Comparison of ENCODE assay signal across 7 mouse cellular contexts in the genomic region with DNA sequence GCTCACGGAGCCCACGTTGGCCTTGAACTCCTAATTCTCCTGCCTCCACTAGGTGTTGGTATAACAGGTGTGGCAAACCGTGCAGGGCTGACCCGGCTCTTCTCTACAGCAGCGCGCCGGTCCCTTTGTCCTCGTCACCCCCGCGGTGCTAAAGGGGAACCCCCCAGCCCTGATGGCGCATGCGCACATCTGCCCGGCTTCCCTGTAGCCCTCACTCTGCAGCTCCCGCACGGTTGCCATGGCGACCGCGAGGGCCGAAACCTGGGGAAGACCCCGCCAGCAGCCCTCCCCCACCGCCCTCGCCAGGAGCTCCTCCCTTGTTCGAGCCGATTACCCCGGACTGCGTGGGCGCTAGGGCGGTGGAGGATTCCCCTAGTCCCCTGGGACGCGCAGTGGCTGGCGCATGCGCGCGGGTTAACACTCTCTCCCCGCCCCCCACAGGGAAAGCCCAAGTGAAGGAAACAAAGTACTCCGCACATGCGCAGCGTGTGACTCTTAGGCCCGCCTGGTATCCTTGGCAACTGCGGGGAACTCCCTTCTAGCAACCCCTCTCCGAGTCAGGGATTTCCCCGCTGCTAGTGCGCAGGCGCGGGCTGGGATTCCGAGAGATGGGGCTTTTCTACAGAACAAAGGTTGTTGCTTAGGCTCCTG. TPM values are rescaled to one million over a fixed set of nuclear protein-coding genes. Genes with fewer than 3 reads are reported as not detected.
DNase-seq lines count a peak whose midpoint lies in the region; ATAC-seq and TF ChIP-seq lines count a peak whose summit lies in the region.

No protein-coding gene starts in this region.

- peak overlapping the region; percentile 45 for H3K4me3 ChIP-seq in embryonic facial prominence, embryonic 12.5 days
- peak overlapping the region; percentile 55 for H3K4me3 ChIP-seq in kidney, adult 2 months (ENCODE audit: insufficient read depth, low read depth, low read length)
- peak overlapping the region; percentile 55 for H3K4me3 ChIP-seq in limb, embryonic 12.5 days (replicated peaks)
- peak overlapping the region; percentile 56 for H3K4me3 ChIP-seq in midbrain, embryonic 15.5 days
- H3K4me3 ChIP-seq in spleen, adult 2 months (ENCODE audit: extremely low read depth, insufficient read depth, insufficient read length), result peak overlapping the region; percentile 54; the same call in 1 of the 2 replicates

- no peak for TF ChIP-seq CTCF in kidney, adult 2 months (conservative IDR thresholded peaks at IDR 0.05; ENCODE audit: insufficient read depth, insufficient read length, low read depth, low read length)
- TF ChIP-seq CTCF in spleen, adult 2 months (IDR thresholded peaks at IDR 0.05; ENCODE audit: extremely low read depth, insufficient read depth, insufficient read length, insufficient replicate concordance), result no peak

- H3K9ac ChIP-seq in embryonic facial prominence, embryonic 12.5 days, result peak overlapping the region; percentile 60
- H3K9ac ChIP-seq in limb, embryonic 12.5 days (replicated peaks), result peak overlapping the region; percentile 71
- H3K9ac ChIP-seq in midbrain, embryonic 15.5 days, result peak overlapping the region; percentile 65

- H3K9me3 ChIP-seq in embryonic facial prominence, embryonic 12.5 days, result no peaks in the 10 kb centered on the region
- H3K9me3 ChIP-seq in limb, embryonic 12.5 days, result no peaks in the 10 kb centered on the region
- no peaks in the 10 kb centered on the region for H3K9me3 ChIP-seq in midbrain, embryonic 15.5 days

- H3K4me1 ChIP-seq in embryonic facial prominence, embryonic 12.5 days, result peaks cover 54% of the 10 kb centered on the region
- peaks cover 10% of the 10 kb centered on the region for H3K4me1 ChIP-seq in kidney, adult 2 months (ENCODE audit: control insufficient read depth, insufficient read depth, low read length)
- peaks cover 57% of the 10 kb centered on the region for H3K4me1 ChIP-seq in limb, embryonic 12.5 days (replicated peaks)
- peaks cover 75% of the 10 kb centered on the region for H3K4me1 ChIP-seq in midbrain, embryonic 15.5 days
- H3K4me1 ChIP-seq in spleen, adult 2 months (ENCODE audit: control insufficient read depth, insufficient read depth, insufficient read length), result peaks cover 38% of the 10 kb centered on the region

- H3K27me3 ChIP-seq in embryonic facial prominence, embryonic 12.5 days, result peaks cover 22% of the 10 kb centered on the region
- peaks cover 3% of the 10 kb centered on the region; the same call in 1 of the 2 replicates for H3K27me3 ChIP-seq in kidney, adult 2 months (replicated peaks; ENCODE audit: control insufficient read depth, insufficient read depth, low read length)
- H3K27me3 ChIP-seq in limb, embryonic 12.5 days, result peaks cover 34% of the 10 kb centered on the region
- no peaks in the 10 kb centered on the region for H3K27me3 ChIP-seq in midbrain, embryonic 15.5 days (replicated peaks)
- H3K27me3 ChIP-seq in spleen, adult 2 months (ENCODE audit: control insufficient read depth, insufficient read depth, low read length), result peaks cover 17% of the 10 kb centered on the region

- H3K36me3 ChIP-seq in embryonic facial prominence, embryonic 12.5 days, result 0 out of 2 replicates have a peak, but pooled peaks cover 6% of the 10 kb centered on the region
- no peaks in the 10 kb centered on the region for H3K36me3 ChIP-seq in kidney, adult 2 months (ENCODE audit: control insufficient read depth, insufficient read depth, low read length)
- H3K36me3 ChIP-seq in limb, embryonic 12.5 days, result peaks cover 10% of the 10 kb centered on the region; the same call in 1 of the 2 replicates
- no peaks in the 10 kb centered on the region for H3K36me3 ChIP-seq in midbrain, embryonic 15.5 days (replicated peaks)
- H3K36me3 ChIP-seq in spleen, adult 2 months (ENCODE audit: control insufficient read depth, insufficient read depth, low read length), result no peaks in the 10 kb centered on the region

- ATAC-seq in embryonic facial prominence, embryonic 12.5 days (ENCODE audit: insufficient number of reproducible peaks, insufficient read depth, low FRiP score, low TSS enrichment), result peak; percentile 83
- peak; percentile 80 for ATAC-seq in limb, embryonic 12.5 days (ENCODE audit: insufficient number of reproducible peaks, insufficient read depth, low FRiP score, low TSS enrichment, low read depth)
- peak; percentile 84 for ATAC-seq in midbrain, embryonic 15.5 days (replicated peaks)

- under 1% methylated on average over 46 of the region's 46 CpGs for WGBS in embryonic facial prominence, embryonic 12.5 days
- under 1% methylated on average over 46 of the region's 46 CpGs for WGBS in kidney, adult 2 months
- WGBS in limb, embryonic 12.5 days, result under 1% methylated on average over 45 of the region's 46 CpGs
- under 1% methylated on average over 46 of the region's 46 CpGs for WGBS in midbrain, embryonic 15.5 days
- under 1% methylated on average over 46 of the region's 46 CpGs for WGBS in spleen, adult 2 months

- DNase-seq in adrenal gland, postnatal 25 days, result peak; percentile 98
- DNase-seq in heart, adult 18-20 months, result peak; percentile 99 to 100
- DNase-seq in kidney, adult 2 months, result peak; percentile 100
- DNase-seq in spleen, adult 2 months (ENCODE audit: low read depth in 1 of 2, low spot score in 2 of 2), result peak; percentile 100

- peak overlapping the region; percentile 92 for H3K4me2 ChIP-seq in embryonic facial prominence, embryonic 12.5 days (replicated peaks)
- peak overlapping the region; percentile 96 for H3K4me2 ChIP-seq in limb, embryonic 12.5 days
- peak overlapping the region; percentile 95 for H3K4me2 ChIP-seq in midbrain, embryonic 15.5 days

- H3K27ac ChIP-seq in embryonic facial prominence, embryonic 12.5 days, result peak overlapping the region; percentile 90
- peak overlapping the region; percentile 5; the same call in 1 of the 2 replicates for H3K27ac ChIP-seq in kidney, adult 2 months (ENCODE audit: insufficient read depth, low read depth, low read length)
- H3K27ac ChIP-seq in limb, embryonic 12.5 days, result peak overlapping the region; percentile 90
- H3K27ac ChIP-seq in midbrain, embryonic 15.5 days, result peak overlapping the region; percentile 95
- no peak overlapping the region for H3K27ac ChIP-seq in spleen, adult 2 months (ENCODE audit: insufficient read depth, low read length)

- TF ChIP-seq POLR2A in kidney, adult 2 months (IDR thresholded peaks at IDR 0.05; ENCODE audit: low read depth, low read length), result no peak
- TF ChIP-seq POLR2A in spleen, adult 2 months (IDR thresholded peaks at IDR 0.05; ENCODE audit: low read depth, low read length), result no peak

RNA-seq across cellular contexts. Expression of a gene that starts 2.4 kb away (rescaled TPM):
- 2.2 and 3.3 TPM in 2 replicates for total RNA-seq in adrenal gland, postnatal 25 days (2021)
- 6.7 and 7.0 TPM in 2 replicates for polyA plus RNA-seq in embryonic facial prominence, embryonic 12.5 days (2016; fragmentation: Nextera tagmentation; extraction: Ambion mirVana)
- 10 to 100 TPM; 13.7 to 14.4 TPM for total RNA-seq in heart, adult 18-20 months (2021)
- polyA plus RNA-seq in kidney, adult 2 months (2012; rRNA removed), result 9.4 and 11.0 TPM in 2 replicates
- polyA plus RNA-seq in limb, embryonic 12.5 days (2016; fragmentation: Nextera tagmentation; extraction: Ambion mirVana), result 4.3 and 6.0 TPM in 2 replicates
- polyA plus RNA-seq in midbrain, embryonic 15.5 days (2015; fragmentation: Nextera tagmentation; extraction: Ambion mirVana), result 19.0 and 20.6 TPM in 2 replicates
- 0.65 and 1.1 TPM in 2 replicates for polyA plus RNA-seq in spleen, adult 2 months (2012; rRNA removed)

RNA-seq across cellular contexts. Expression of a gene that starts 8.3 kb away (rescaled TPM):
- total RNA-seq in adrenal gland, postnatal 25 days (2021), result 54.6 and 57.5 TPM in 2 replicates
- polyA plus RNA-seq in embryonic facial prominence, embryonic 12.5 days (2016; fragmentation: Nextera tagmentation; extraction: Ambion mirVana), result 123 and 126 TPM in 2 replicates
- 10 to 100 TPM; 42.4 to 46.2 TPM for total RNA-seq in heart, adult 18-20 months (2021)
- polyA plus RNA-seq in kidney, adult 2 months (2012; rRNA removed), result 48.9 and 49.2 TPM in 2 replicates
- polyA plus RNA-seq in limb, embryonic 12.5 days (2016; fragmentation: Nextera tagmentation; extraction: Ambion mirVana), result 119 and 127 TPM in 2 replicates
- 173 and 180 TPM in 2 replicates for polyA plus RNA-seq in midbrain, embryonic 15.5 days (2015; fragmentation: Nextera tagmentation; extraction: Ambion mirVana)
- polyA plus RNA-seq in spleen, adult 2 months (2012; rRNA removed), result 26.5 and 34.9 TPM in 2 replicates

RNA-seq across cellular contexts. Expression of a gene that starts 26.0 kb away (rescaled TPM):
- total RNA-seq in adrenal gland, postnatal 25 days (2021), result 10.6 and 14.4 TPM in 2 replicates
- 6.9 and 7.5 TPM in 2 replicates for polyA plus RNA-seq in embryonic facial prominence, embryonic 12.5 days (2016; fragmentation: Nextera tagmentation; extraction: Ambion mirVana)
- 10 to 100 TPM; 14.8 to 29.0 TPM for total RNA-seq in heart, adult 18-20 months (2021)
- 19.8 and 26.2 TPM in 2 replicates for polyA plus RNA-seq in kidney, adult 2 months (2012; rRNA removed)
- 5.3 and 6.4 TPM in 2 replicates for polyA plus RNA-seq in limb, embryonic 12.5 days (2016; fragmentation: Nextera tagmentation; extraction: Ambion mirVana)
- 8.1 and 8.6 TPM in 2 replicates for polyA plus RNA-seq in midbrain, embryonic 15.5 days (2015; fragmentation: Nextera tagmentation; extraction: Ambion mirVana)
- polyA plus RNA-seq in spleen, adult 2 months (2012; rRNA removed), result 73.8 and 74.1 TPM in 2 replicates

RNA-seq across cellular contexts. Expression of a gene that starts 27.1 kb away (rescaled TPM):
- 0.09 TPM in 1 of 2 replicates, not detected in the other for total RNA-seq in adrenal gland, postnatal 25 days (2021)
- 0.19 and 0.20 TPM in 2 replicates for polyA plus RNA-seq in embryonic facial prominence, embryonic 12.5 days (2016; fragmentation: Nextera tagmentation; extraction: Ambion mirVana)
- total RNA-seq in heart, adult 18-20 months (2021), result not detected
- polyA plus RNA-seq in kidney, adult 2 months (2012; rRNA removed), result 0.19 and 0.31 TPM in 2 replicates
- 0.15 and 0.29 TPM in 2 replicates for polyA plus RNA-seq in limb, embryonic 12.5 days (2016; fragmentation: Nextera tagmentation; extraction: Ambion mirVana)
- polyA plus RNA-seq in midbrain, embryonic 15.5 days (2015; fragmentation: Nextera tagmentation; extraction: Ambion mirVana), result 1.9 and 2.0 TPM in 2 replicates
- polyA plus RNA-seq in spleen, adult 2 months (2012; rRNA removed), result 1.0 and 1.1 TPM in 2 replicates

RNA-seq across cellular contexts. Expression of a gene that starts 31.7 kb away (rescaled TPM):
- total RNA-seq in adrenal gland, postnatal 25 days (2021), result 1,315 and 1,410 TPM in 2 replicates
- polyA plus RNA-seq in embryonic facial prominence, embryonic 12.5 days (2016; fragmentation: Nextera tagmentation; extraction: Ambion mirVana), result 3,568 and 3,610 TPM in 2 replicates
- total RNA-seq in heart, adult 18-20 months (2021), result 1,000 to 10,000 TPM; 1,029 to 1,075 TPM
- polyA plus RNA-seq in kidney, adult 2 months (2012; rRNA removed), result 3,589 and 3,709 TPM in 2 replicates
- 3,693 and 3,808 TPM in 2 replicates for polyA plus RNA-seq in limb, embryonic 12.5 days (2016; fragmentation: Nextera tagmentation; extraction: Ambion mirVana)
- polyA plus RNA-seq in midbrain, embryonic 15.5 days (2015; fragmentation: Nextera tagmentation; extraction: Ambion mirVana), result 2,076 and 2,093 TPM in 2 replicates
- 7,043 and 8,184 TPM in 2 replicates for polyA plus RNA-seq in spleen, adult 2 months (2012; rRNA removed)
